Mouse (Mus musculus): Measurements from ENCODE around the gene Wwc1. TPM values are rescaled to one million over a fixed set of nuclear protein-coding genes. Genes with fewer than 3 reads are reported as not detected.

The Wwc1 gene
- polyA plus RNA-seq, 1 experiment = 0.16 TPM

- no peaks in the 10 kb centered on the region for H3K4me1 ChIP-seq (ENCODE audit: control insufficient read depth, insufficient read depth, low read length)
- H3K27ac ChIP-seq (ENCODE audit: insufficient read depth, low read depth, low read length) = no peak overlapping the region
- H3K4me3 ChIP-seq (ENCODE audit: insufficient read depth, low read length) = no peak overlapping the region
- no peak for TF ChIP-seq CTCF (IDR thresholded peaks at IDR 0.05; ENCODE audit: low read depth, low read length)
- TF ChIP-seq POLR2A (IDR thresholded peaks at IDR 0.05; ENCODE audit: borderline replicate concordance, low read depth, low read length) = no peak
Observed at GRCm38 (mm10) chr11:35899946-35900345, 80.4 kb downstream of the Wwc1 start.

GRCm38 (mm10) chr11:35893454-35893853, 86.9 kb downstream of the Wwc1 start:
- TF ChIP-seq CTCF (IDR thresholded peaks at IDR 0.05; ENCODE audit: low read depth, low read length) (no peak), POLR2A (IDR thresholded peaks at IDR 0.05; ENCODE audit: borderline replicate concordance, low read depth, low read length) (no peak)
- no peak overlapping the region for H3K4me3 ChIP-seq (ENCODE audit: insufficient read depth, low read length)
- no peak overlapping the region for H3K27ac ChIP-seq (ENCODE audit: insufficient read depth, low read depth, low read length)
- no peaks in the 10 kb centered on the region for H3K4me1 ChIP-seq (ENCODE audit: control insufficient read depth, insufficient read depth, low read length)

GRCm38 (mm10) chr11:35893018-35893421, 87.3 kb downstream of the Wwc1 start:
- no peak for TF ChIP-seq CTCF (IDR thresholded peaks at IDR 0.05; ENCODE audit: low read depth, low read length)
- TF ChIP-seq POLR2A (IDR thresholded peaks at IDR 0.05; ENCODE audit: borderline replicate concordance, low read depth, low read length) = no peak
- H3K4me3 ChIP-seq (ENCODE audit: insufficient read depth, low read length) = no peak overlapping the region
- no peaks in the 10 kb centered on the region for H3K4me1 ChIP-seq (ENCODE audit: control insufficient read depth, insufficient read depth, low read length)
- no peak overlapping the region for H3K27ac ChIP-seq (ENCODE audit: insufficient read depth, low read depth, low read length)

GRCm38 (mm10) chr11:35892293-35892692, 88.0 kb downstream of the Wwc1 start:
- no peak for TF ChIP-seq POLR2A (IDR thresholded peaks at IDR 0.05; ENCODE audit: borderline replicate concordance, low read depth, low read length)
- TF ChIP-seq CTCF (IDR thresholded peaks at IDR 0.05; ENCODE audit: low read depth, low read length) = no peak
- Histone ChIP-seq H3K4me1 (ENCODE audit: control insufficient read depth, insufficient read depth, low read length) (no peaks in the 10 kb centered on the region), H3K4me3 (ENCODE audit: insufficient read depth, low read length) (no peak overlapping the region), H3K27ac (ENCODE audit: insufficient read depth, low read depth, low read length) (no peak overlapping the region)

- Histone ChIP-seq H3K4me1 (ENCODE audit: control insufficient read depth, insufficient read depth, low read length) (no peaks in the 10 kb centered on the region), H3K4me3 (ENCODE audit: insufficient read depth, low read length) (no peak overlapping the region), H3K27ac (ENCODE audit: insufficient read depth, low read depth, low read length) (no peak overlapping the region)
- TF ChIP-seq POLR2A (IDR thresholded peaks at IDR 0.05; ENCODE audit: borderline replicate concordance, low read depth, low read length) (no peak), CTCF (IDR thresholded peaks at IDR 0.05; ENCODE audit: low read depth, low read length) (no peak)
Observed at GRCm38 (mm10) chr11:35888790-35889189, 91.5 kb downstream of the Wwc1 start.

GRCm38 (mm10) chr11:35882777-35883176, 97.5 kb downstream of the Wwc1 start:
- Histone ChIP-seq H3K4me3 (ENCODE audit: insufficient read depth, low read length) (no peak overlapping the region), H3K4me1 (ENCODE audit: control insufficient read depth, insufficient read depth, low read length) (peaks cover 2% of the 10 kb centered on the region; the same call in 1 of the 2 replicates), H3K27ac (ENCODE audit: insufficient read depth, low read depth, low read length) (no peak overlapping the region)
- TF ChIP-seq POLR2A (IDR thresholded peaks at IDR 0.05; ENCODE audit: borderline replicate concordance, low read depth, low read length) (no peak), CTCF (IDR thresholded peaks at IDR 0.05; ENCODE audit: low read depth, low read length) (no peak)

GRCm38 (mm10) chr11:35878559-35878897, 101.8 kb downstream of the Wwc1 start:
- TF ChIP-seq CTCF (IDR thresholded peaks at IDR 0.05; ENCODE audit: low read depth, low read length) = no peak
- no peak for TF ChIP-seq POLR2A (IDR thresholded peaks at IDR 0.05; ENCODE audit: borderline replicate concordance, low read depth, low read length)
- no peak overlapping the region for H3K27ac ChIP-seq (ENCODE audit: insufficient read depth, low read depth, low read length)
- no peak overlapping the region for H3K4me3 ChIP-seq (ENCODE audit: insufficient read depth, low read length)
- peaks cover 3% of the 10 kb centered on the region; the same call in 1 of the 2 replicates for H3K4me1 ChIP-seq (ENCODE audit: control insufficient read depth, insufficient read depth, low read length)

- Histone ChIP-seq H3K4me1 (ENCODE audit: control insufficient read depth, insufficient read depth, low read length) (peaks cover 3% of the 10 kb centered on the region; the same call in 1 of the 2 replicates), H3K27ac (ENCODE audit: insufficient read depth, low read depth, low read length) (no peak overlapping the region)
- no peak for TF ChIP-seq POLR2A (IDR thresholded peaks at IDR 0.05; ENCODE audit: borderline replicate concordance, low read depth, low read length)
- no peak for TF ChIP-seq CTCF (IDR thresholded peaks at IDR 0.05; ENCODE audit: low read depth, low read length)
Observed at GRCm38 (mm10) chr11:35877651-35878558, 102.4 kb downstream of the Wwc1 start.

GRCm38 (mm10) chr11:35873624-35874244, 106.6 kb downstream of the Wwc1 start:
- Histone ChIP-seq H3K4me3 (ENCODE audit: insufficient read depth, low read length) (no peak overlapping the region), H3K4me1 (ENCODE audit: control insufficient read depth, insufficient read depth, low read length) (peaks cover 3% of the 10 kb centered on the region; the same call in 1 of the 2 replicates), H3K27ac (ENCODE audit: insufficient read depth, low read depth, low read length) (no peak overlapping the region)
- TF ChIP-seq CTCF (IDR thresholded peaks at IDR 0.05; ENCODE audit: low read depth, low read length) = no peak
- TF ChIP-seq POLR2A (IDR thresholded peaks at IDR 0.05; ENCODE audit: borderline replicate concordance, low read depth, low read length) = no peak

More at GRCm38 (mm10) chr11:35877651-35878558, 102.4 kb downstream of the Wwc1 start:
- H3K4me3 ChIP-seq (ENCODE audit: insufficient read depth, low read length) = no peak overlapping the region

GRCm38 (mm10) chr11:35870961-35871360, 109.4 kb downstream of the Wwc1 start:
- no peak for TF ChIP-seq POLR2A (IDR thresholded peaks at IDR 0.05; ENCODE audit: borderline replicate concordance, low read depth, low read length)
- TF ChIP-seq CTCF (IDR thresholded peaks at IDR 0.05; ENCODE audit: low read depth, low read length) = no peak
- H3K4me3 ChIP-seq (ENCODE audit: insufficient read depth, low read length) = no peak overlapping the region
- no peaks in the 10 kb centered on the region for H3K4me1 ChIP-seq (ENCODE audit: control insufficient read depth, insufficient read depth, low read length)
- no peak overlapping the region for H3K27ac ChIP-seq (ENCODE audit: insufficient read depth, low read depth, low read length)

All from bone marrow macrophage, adult 2 months (primary cell).